Mouse (Mus musculus) heart, embryonic 15.5 days (tissue): Measurements from ENCODE around the gene Kctd12. TPM values are rescaled to one million over a fixed set of nuclear protein-coding genes. Genes with fewer than 3 reads are reported as not detected.

ENCODE experiments used
- ATAC-seq: fragments of 200-750 bp; cut with Nextera tagmentation; replicated peaks from 2 replicates; pipeline ENCODE4 v1.8.0; 2017; ENCODE audit warnings: low read depth, moderate TSS enrichment; ENCODE audit not compliant: insufficient number of reproducible peaks, insufficient read depth, low FRiP score
- H3K27ac ChIP-seq: fragments of 300-500 bp; sonication (generic); 2 replicates; pipeline ENCODE4 v1.5.1; 2015; ENCODE audit warnings: mild to moderate bottlenecking, inconsistent platforms
- H3K27me3 ChIP-seq: fragments of 300-500 bp; sonication (generic); 2 replicates; pipeline ENCODE4 v1.6.1; 2015; ENCODE audit warnings: inconsistent platforms
- H3K36me3 ChIP-seq: fragments of 300-500 bp; sonication (generic); 2 replicates; pipeline ENCODE4 v1.6.1; 2015; ENCODE audit warnings: mild to moderate bottlenecking, inconsistent platforms
- H3K4me1 ChIP-seq: fragments of 300-500 bp; sonication (generic); replicated peaks from 2 replicates; pipeline ENCODE4 v1.6.1; 2015; ENCODE audit warnings: inconsistent platforms
- H3K4me2 ChIP-seq: fragments of 300-500 bp; sonication (generic); 2 replicates; pipeline ENCODE4 v1.6.1; 2015; ENCODE audit warnings: inconsistent platforms, mild to moderate bottlenecking, moderate library complexity
- H3K4me3 ChIP-seq: fragments of 300-500 bp; sonication (generic); 2 replicates; pipeline ENCODE4 v1.5.1; 2015; ENCODE audit warnings: mild to moderate bottlenecking, inconsistent platforms
- H3K9ac ChIP-seq: fragments of 300-500 bp; sonication (generic); 2 replicates; pipeline ENCODE4 v1.6.1; 2015; ENCODE audit warnings: mild to moderate bottlenecking, inconsistent platforms
- H3K9me3 ChIP-seq: fragments of 300-500 bp; sonication (generic); replicated peaks from 2 replicates; pipeline ENCODE4 v1.6.1; 2016; ENCODE audit warnings: inconsistent platforms
- WGBS: fragments of 180-500 bp; shearing (Covaris S2); methylation state at CpG from one replicate; pipeline ENCODE4 v1.1.7; 2015; ENCODE audit warnings: mixed read lengths; 5-methylcytosine and 5-hydroxymethylcytosine counted together
- polyA plus RNA-seq: library from polyadenylated mRNA; unstranded; fragments of >200 nt; fragmentation: Nextera tagmentation; extraction: Ambion mirVana; gene quantifications from 2 replicates; pipeline ENCODE4 v1.2.1, GENCODE M21; 2015

Kctd12 gene
- polyA plus RNA-seq, 1 experiment from 2014 or later = 6.7 TPM

GRCm38 (mm10) chr14:102987626-102988025 lies 5.2 kb upstream of the Kctd12 start:
- no peak for ATAC-seq
- Histone ChIP-seq H3K27ac (no peak overlapping the region), H3K9ac (no peak overlapping the region), H3K36me3 (no peaks in the 10 kb centered on the region), H3K4me1 (peaks cover 5% of the 10 kb centered on the region; the same call in 1 of the 2 replicates), H3K9me3 (no peaks in the 10 kb centered on the region), H3K4me2 (no peak overlapping the region), H3K4me3 (no peak overlapping the region), H3K27me3 (no peaks in the 10 kb centered on the region)
- WGBS = 84% methylated on average over 5 of the region's 5 CpGs

- 0 out of 2 replicates have a peak overlapping the region, but pooled peaks have one; percentile 78 for H3K4me3 ChIP-seq
- 68% methylated on average over 8 of the region's 8 CpGs for WGBS
- H3K36me3 ChIP-seq = no peaks in the 10 kb centered on the region
- H3K4me2 ChIP-seq = peak overlapping the region; percentile 93
- H3K4me1 ChIP-seq = peaks cover 13% of the 10 kb centered on the region
- ATAC-seq = no peak
- H3K27ac ChIP-seq = no peak overlapping the region
- no peak overlapping the region for H3K9ac ChIP-seq
- H3K27me3 ChIP-seq = no peaks in the 10 kb centered on the region
- H3K9me3 ChIP-seq = no peaks in the 10 kb centered on the region
Measured at GRCm38 (mm10) chr14:102983686-102984085, 1.2 kb upstream of the Kctd12 start.

GRCm38 (mm10) chr14:102982016-102982626 lies 316 bp downstream of the Kctd12 start:
- Histone ChIP-seq H3K27ac (peak overlapping the region; percentile 99), H3K4me2 (peak overlapping the region; percentile 93), H3K4me1 (peaks cover 13% of the 10 kb centered on the region), H3K9me3 (no peaks in the 10 kb centered on the region), H3K36me3 (no peaks in the 10 kb centered on the region), H3K4me3 (peak overlapping the region; percentile 78), H3K27me3 (no peaks in the 10 kb centered on the region), H3K9ac (peak overlapping the region; percentile 73)
- ATAC-seq = peak; percentile 24
- WGBS = under 1% methylated on average over 74 of the region's 76 CpGs

GRCm38 (mm10) chr14:102981441-102982015 lies 909 bp downstream of the Kctd12 start:
- peak; percentile 45 for ATAC-seq
- Histone ChIP-seq H3K4me3 (peak overlapping the region; percentile 78), H3K9me3 (no peaks in the 10 kb centered on the region), H3K27ac (peak overlapping the region; percentile 99), H3K4me1 (peaks cover 13% of the 10 kb centered on the region), H3K4me2 (peak overlapping the region; percentile 93), H3K27me3 (no peaks in the 10 kb centered on the region), H3K36me3 (no peaks in the 10 kb centered on the region), H3K9ac (peak overlapping the region; percentile 73)
- WGBS = under 1% methylated on average over 62 of the region's 62 CpGs

- Histone ChIP-seq H3K9ac (peak overlapping the region; percentile 73), H3K27ac (peak overlapping the region; percentile 99), H3K4me2 (peak overlapping the region; percentile 93), H3K9me3 (no peaks in the 10 kb centered on the region), H3K27me3 (no peaks in the 10 kb centered on the region), H3K4me3 (peak overlapping the region; percentile 78), H3K4me1 (peaks cover 13% of the 10 kb centered on the region), H3K36me3 (no peaks in the 10 kb centered on the region)
- no peak for ATAC-seq
- WGBS = 14% methylated on average over 14 of the region's 14 CpGs
Measured at GRCm38 (mm10) chr14:102980986-102981385, 1.5 kb downstream of the Kctd12 start.

- 15% methylated on average over 7 of the region's 7 CpGs for WGBS
- Histone ChIP-seq H3K4me1 (peaks cover 13% of the 10 kb centered on the region), H3K36me3 (no peaks in the 10 kb centered on the region), H3K9me3 (no peaks in the 10 kb centered on the region), H3K9ac (0 out of 2 replicates have a peak overlapping the region, but pooled peaks have one; percentile 73), H3K27me3 (no peaks in the 10 kb centered on the region), H3K27ac (no peak overlapping the region), H3K4me2 (peak overlapping the region; percentile 93), H3K4me3 (peak overlapping the region; percentile 78)
- ATAC-seq = no peak
Measured at GRCm38 (mm10) chr14:102980481-102980880, 2.0 kb downstream of the Kctd12 start.

GRCm38 (mm10) chr14:102979831-102980230 lies 2.6 kb downstream of the Kctd12 start:
- ATAC-seq = no peak
- H3K9me3 ChIP-seq = no peaks in the 10 kb centered on the region
- peak overlapping the region; percentile 53 for H3K4me2 ChIP-seq
- no peaks in the 10 kb centered on the region for H3K36me3 ChIP-seq
- H3K27me3 ChIP-seq = no peaks in the 10 kb centered on the region
- peaks cover 13% of the 10 kb centered on the region for H3K4me1 ChIP-seq
- no peak overlapping the region for H3K27ac ChIP-seq
- peak overlapping the region; percentile 39 for H3K4me3 ChIP-seq
- 32% methylated on average over 10 of the region's 10 CpGs for WGBS
- H3K9ac ChIP-seq = 0 out of 2 replicates have a peak overlapping the region, but pooled peaks have one; percentile 14

GRCm38 (mm10) chr14:102975865-102976264 lies 6.6 kb downstream of the Kctd12 start:
- no peak overlapping the region for H3K27ac ChIP-seq
- H3K4me1 ChIP-seq = peaks cover 4% of the 10 kb centered on the region
- WGBS = 80% methylated on average over 6 of the region's 6 CpGs
- H3K27me3 ChIP-seq = no peaks in the 10 kb centered on the region
- H3K9ac ChIP-seq = no peak overlapping the region
- no peaks in the 10 kb centered on the region for H3K36me3 ChIP-seq
- H3K4me3 ChIP-seq = no peak overlapping the region
- no peaks in the 10 kb centered on the region for H3K9me3 ChIP-seq
- no peak for ATAC-seq
- H3K4me2 ChIP-seq = no peak overlapping the region

- 27% methylated on average over 5 of the region's 5 CpGs for WGBS
- no peak overlapping the region for H3K4me2 ChIP-seq
- H3K9me3 ChIP-seq = no peaks in the 10 kb centered on the region
- no peaks in the 10 kb centered on the region for H3K36me3 ChIP-seq
- no peaks in the 10 kb centered on the region for H3K27me3 ChIP-seq
- peaks cover 11% of the 10 kb centered on the region for H3K4me1 ChIP-seq
- no peak overlapping the region for H3K27ac ChIP-seq
- no peak overlapping the region for H3K4me3 ChIP-seq
- no peak overlapping the region for H3K9ac ChIP-seq
- peak; percentile 10; the same call in 1 of the 2 replicates for ATAC-seq
Measured at GRCm38 (mm10) chr14:102968824-102969223, 13.6 kb downstream of the Kctd12 start.

GRCm38 (mm10) chr14:102966241-102966640 lies 16.2 kb downstream of the Kctd12 start:
- no peaks in the 10 kb centered on the region for H3K9me3 ChIP-seq
- peaks cover 11% of the 10 kb centered on the region for H3K4me1 ChIP-seq
- no peak overlapping the region for H3K4me3 ChIP-seq
- WGBS = 30% methylated on average over 7 of the region's 7 CpGs
- H3K9ac ChIP-seq = no peak overlapping the region
- no peak overlapping the region for H3K4me2 ChIP-seq
- no peaks in the 10 kb centered on the region for H3K36me3 ChIP-seq
- no peak overlapping the region for H3K27ac ChIP-seq
- ATAC-seq = no peak
- H3K27me3 ChIP-seq = no peaks in the 10 kb centered on the region

GRCm38 (mm10) chr14:102965841-102966240 lies 16.6 kb downstream of the Kctd12 start:
- no peaks in the 10 kb centered on the region for H3K36me3 ChIP-seq
- no peak overlapping the region for H3K4me2 ChIP-seq
- H3K27me3 ChIP-seq = no peaks in the 10 kb centered on the region
- no peak overlapping the region for H3K4me3 ChIP-seq
- H3K9me3 ChIP-seq = no peaks in the 10 kb centered on the region
- WGBS = 67% methylated on average over 1 of the region's 1 CpGs
- H3K27ac ChIP-seq = no peak overlapping the region
- peaks cover 11% of the 10 kb centered on the region for H3K4me1 ChIP-seq
- ATAC-seq = no peak
- H3K9ac ChIP-seq = no peak overlapping the region

GRCm38 (mm10) chr14:102962019-102962418 lies 20.4 kb downstream of the Kctd12 start:
- no peak for ATAC-seq
- Histone ChIP-seq H3K36me3 (no peaks in the 10 kb centered on the region), H3K4me2 (no peak overlapping the region), H3K27me3 (no peaks in the 10 kb centered on the region), H3K4me1 (peaks cover 6% of the 10 kb centered on the region; the same call in 1 of the 2 replicates), H3K9me3 (no peaks in the 10 kb centered on the region), H3K4me3 (no peak overlapping the region), H3K9ac (no peak overlapping the region), H3K27ac (no peak overlapping the region)
- WGBS = 82% methylated on average over 2 of the region's 2 CpGs
